Mouse (Mus musculus): Measurements from ENCODE around the gene Clic1.

- no peak for TF ChIP-seq CTCF (IDR thresholded peaks at IDR 0.05; ENCODE audit: control insufficient read depth, insufficient read depth, insufficient read length)
- TF ChIP-seq USF1 (IDR thresholded peaks at IDR 0.05; ENCODE audit: low read depth) = no peak
Observed at GRCm38 (mm10) chr17:35096597-35096996, 46.8 kb downstream of the Clic1 start.

Measured in C2C12 (cell line).